26 mouse cellular contexts compared by ENCODE assay signal in genomic region chr2:164754105-164754504, GRCm38 (mm10). TPM values are rescaled to one million over a fixed set of nuclear protein-coding genes. Genes with fewer than 3 reads are reported as not detected.
DNase-seq lines count a peak whose midpoint lies in the region; ATAC-seq and TF ChIP-seq lines count a peak whose summit lies in the region.
"Had no signal": no experiment of that assay in that cellular context is flagged by ENCODE, and none has a peak within 500 bp of the region (broad histone marks: within the 10 kb centered on the region; RNA-seq: fewer than 3 reads in every experiment).

No protein-coding gene starts in this region.

- TF ChIP-seq CTCF in gastrocnemius, adult 2 months (IDR thresholded peaks at IDR 0.05): no peak
- no peak for TF ChIP-seq CTCF in testis, adult 2 months (IDR thresholded peaks at IDR 0.05; ENCODE audit: control insufficient read depth, insufficient read depth, insufficient replicate concordance, low read depth, low read length)

- no peaks in the 10 kb centered on the region for H3K9me3 ChIP-seq in heart, embryonic 15.5 days (replicated peaks)
- no peaks in the 10 kb centered on the region for H3K9me3 ChIP-seq in midbrain, embryonic 16.5 days (replicated peaks; ENCODE audit: control insufficient read depth, low read length, poor library complexity, severe bottlenecking)
- H3K9me3 ChIP-seq: forebrain, embryonic 10.5 days; G1E; midbrain, embryonic 15.5 days; neural tube, embryonic 15.5 days had no signal

- no peak for TF ChIP-seq POLR2A in testis, adult 2 months (IDR thresholded peaks at IDR 0.05; ENCODE audit: control insufficient read depth, low read depth, low read length)

- no peaks in the 10 kb centered on the region for H3K27me3 ChIP-seq in heart, embryonic 15.5 days
- no peaks in the 10 kb centered on the region for H3K27me3 ChIP-seq in testis, adult 2 months (ENCODE audit: control insufficient read depth, insufficient read depth, low read length)
- no peaks in the 10 kb centered on the region for H3K27me3 ChIP-seq in midbrain, embryonic 16.5 days (ENCODE audit: control insufficient read depth, insufficient read depth, low read depth, low read length)
- H3K27me3 ChIP-seq: midbrain, embryonic 15.5 days; neural tube, embryonic 15.5 days had no signal

- no peak overlapping the region for H3K4me3 ChIP-seq in gastrocnemius, adult 2 months
- no peak overlapping the region for H3K4me3 ChIP-seq in heart, embryonic 15.5 days
- H3K4me3 ChIP-seq in testis, adult 2 months (ENCODE audit: control insufficient read depth, low read depth, low read length): peak overlapping the region; percentile 63
- H3K4me3 ChIP-seq in midbrain, embryonic 16.5 days (ENCODE audit: low read depth, low read length): no peak overlapping the region
- H3K4me3 ChIP-seq: forebrain, embryonic 10.5 days; layer of hippocampus, adult 2 months; midbrain, embryonic 15.5 days; neural tube, embryonic 15.5 days had no signal

- intact Hi-C loops in gastrocnemius, adult 2 months (cut with DNase I): loop anchor here (5.0 kb wide), 1 partner anchor 43 kb away; no protein-coding TSS in a partner anchor

- H3K36me3 ChIP-seq in heart, embryonic 15.5 days: peaks cover 92% of the 10 kb centered on the region
- H3K36me3 ChIP-seq in testis, adult 2 months (ENCODE audit: control insufficient read depth, insufficient read depth, low read length): no peaks in the 10 kb centered on the region; the same call in none of the 2 replicates
- peaks cover 34% of the 10 kb centered on the region for H3K36me3 ChIP-seq in midbrain, embryonic 16.5 days (ENCODE audit: control insufficient read depth, insufficient read depth, low read length)

- no peak overlapping the region for H3K9ac ChIP-seq in heart, embryonic 15.5 days
- no peak overlapping the region for H3K9ac ChIP-seq in midbrain, embryonic 16.5 days (ENCODE audit: low read depth, low read length)
- H3K9ac ChIP-seq: midbrain, embryonic 15.5 days; neural tube, embryonic 15.5 days had no signal

- peaks cover 29% of the 10 kb centered on the region for H3K4me1 ChIP-seq in heart, embryonic 15.5 days (replicated peaks)
- H3K4me1 ChIP-seq in testis, adult 2 months (ENCODE audit: control insufficient read depth, insufficient read depth, low read length): no peaks in the 10 kb centered on the region
- no peaks in the 10 kb centered on the region for H3K4me1 ChIP-seq in midbrain, embryonic 16.5 days (ENCODE audit: control insufficient read depth, insufficient read depth, low read length)
- H3K4me1 ChIP-seq: forebrain, embryonic 10.5 days had no signal

- 75% methylated on average over 11 of the region's 11 CpGs for WGBS in heart, embryonic 15.5 days
- WGBS in midbrain, embryonic 16.5 days: 91% methylated on average over 11 of the region's 11 CpGs

- no peak overlapping the region for H3K4me2 ChIP-seq in heart, embryonic 15.5 days
- H3K4me2 ChIP-seq in midbrain, embryonic 16.5 days (ENCODE audit: low read length): no peak overlapping the region
- H3K4me2 ChIP-seq: midbrain, embryonic 15.5 days; neural tube, embryonic 15.5 days had no signal

- ATAC-seq in heart, embryonic 15.5 days (replicated peaks; ENCODE audit: insufficient number of reproducible peaks, insufficient read depth, low FRiP score, low read depth): no peak
- ATAC-seq in midbrain, embryonic 16.5 days: no peak
- ATAC-seq: activated CD4-positive, CD25-positive, alpha-beta regulatory T cell, adult 4 months; midbrain, embryonic 15.5 days had no signal

- peak overlapping the region; percentile 90 for H3K27ac ChIP-seq in gastrocnemius, adult 2 months
- peak overlapping the region; percentile 87 for H3K27ac ChIP-seq in heart, embryonic 15.5 days
- no peak overlapping the region for H3K27ac ChIP-seq in testis, adult 2 months (ENCODE audit: control insufficient read depth, insufficient read depth, low read depth, low read length)
- no peak overlapping the region for H3K27ac ChIP-seq in midbrain, embryonic 16.5 days (ENCODE audit: low read length)
- H3K27ac ChIP-seq: forebrain, embryonic 10.5 days; layer of hippocampus, adult 2 months; midbrain, embryonic 15.5 days; neural tube, embryonic 15.5 days had no signal

- DNase-seq in gastrocnemius, adult 2 months: peak; percentile 23
- DNase-seq in gastrocnemius, postnatal 4 days (ENCODE audit: low spot score in 2 of 2): no peak
- no peak for DNase-seq in heart, adult 18-20 months
- no peak for DNase-seq in testis, postnatal 10 days (ENCODE audit: low spot score)
- DNase-seq in layer of hippocampus, adult 18-20 months (ENCODE audit: low spot score in 2 of 2): no peak
- DNase-seq: adrenal gland, postnatal 10 days; cerebellum, adult 11 months; cerebellum, postnatal 25 days; kidney, adult 11 months; kidney, postnatal 10 days; left cerebral cortex, postnatal 4 days; lung, postnatal 10 days; spleen, adult 18-20 months; thymus, adult 2 months had no signal

RNA-seq across cellular contexts. Expression of gene Dnttip1, which starts 8.3 kb away (rescaled TPM):
- total RNA-seq in gastrocnemius, adult 2 months (2021): 10 to 100 TPM; 18.5 to 19.4 TPM
- 10 to 100 TPM; 40.8 to 40.9 TPM for total RNA-seq in gastrocnemius, postnatal 4 days (2021)
- polyA plus RNA-seq in heart, embryonic 15.5 days (2015; fragmentation: Nextera tagmentation; extraction: Ambion mirVana): 51.0 and 51.4 TPM in 2 replicates
- total RNA-seq in heart, adult 18-20 months (2021): 10 to 100 TPM; 22.0 to 28.8 TPM
- 32.4 and 43.1 TPM in 2 replicates for polyA plus RNA-seq in testis, adult 2 months (2012; rRNA removed)
- 55.1 and 58.4 TPM in 2 replicates for polyA plus RNA-seq in midbrain, embryonic 16.5 days (2015; fragmentation: Nextera tagmentation; extraction: Ambion mirVana)
- total RNA-seq in layer of hippocampus, adult 18-20 months (2021): 10 to 100 TPM; 33.8 to 36.0 TPM

RNA-seq across cellular contexts. Expression of gene Wfdc3, which starts 8.4 kb away (rescaled TPM):
- total RNA-seq in gastrocnemius, adult 2 months (2021): not detected
- total RNA-seq in gastrocnemius, postnatal 4 days (2021): not detected
- polyA plus RNA-seq in heart, embryonic 15.5 days (2015; fragmentation: Nextera tagmentation; extraction: Ambion mirVana): 0.74 and 0.77 TPM in 2 replicates
- under 1 TPM; 0.25 to 0.62 TPM for total RNA-seq in heart, adult 18-20 months (2021)
- polyA plus RNA-seq in testis, adult 2 months (2012; rRNA removed): 118 and 120 TPM in 2 replicates
- polyA plus RNA-seq in midbrain, embryonic 16.5 days (2015; fragmentation: Nextera tagmentation; extraction: Ambion mirVana): 1.5 and 1.7 TPM in 2 replicates
- total RNA-seq in layer of hippocampus, adult 18-20 months (2021): 1 to 10 TPM; 1.4 to 1.7 TPM
- total RNA-seq: gastrocnemius, adult 8-10 months; megakaryocyte-erythroid progenitor cell, adult 5-6 weeks had no signal
- polyA plus RNA-seq: activated CD4-positive, CD25-positive, alpha-beta regulatory T cell, adult 4 months had no signal

RNA-seq across cellular contexts. Expression of gene Ube2c, which starts 15.6 kb away (rescaled TPM):
- under 1 TPM; 0.20 to 0.33 TPM for total RNA-seq in gastrocnemius, adult 2 months (2021)
- 10 to 100 TPM; 26.8 to 34.0 TPM for total RNA-seq in gastrocnemius, postnatal 4 days (2021)
- 377 and 382 TPM in 2 replicates for polyA plus RNA-seq in heart, embryonic 15.5 days (2015; fragmentation: Nextera tagmentation; extraction: Ambion mirVana)
- total RNA-seq in heart, adult 18-20 months (2021): 1 to 10 TPM in 1 of 2 experiments, under 1 TPM in 1; 0.80 to 2.4 TPM
- polyA plus RNA-seq in testis, adult 2 months (2012; rRNA removed): 57.7 and 60.0 TPM in 2 replicates
- 35.4 and 45.7 TPM in 2 replicates for polyA plus RNA-seq in midbrain, embryonic 16.5 days (2015; fragmentation: Nextera tagmentation; extraction: Ambion mirVana)
- under 1 TPM in 1 of 2 experiments, not detected in 1; 0.38 TPM for total RNA-seq in layer of hippocampus, adult 18-20 months (2021)

RNA-seq across cellular contexts. Expression of gene Tnnc2, which starts 25.7 kb away (rescaled TPM):
- total RNA-seq in gastrocnemius, adult 2 months (2021): over 10,000 TPM; 14,820 to 17,621 TPM
- total RNA-seq in gastrocnemius, postnatal 4 days (2021): over 10,000 TPM; 10,138 to 10,688 TPM
- 4.9 and 5.2 TPM in 2 replicates for polyA plus RNA-seq in heart, embryonic 15.5 days (2015; fragmentation: Nextera tagmentation; extraction: Ambion mirVana)
- 1 to 10 TPM in 1 of 2 experiments, not detected in 1; 1.2 TPM for total RNA-seq in heart, adult 18-20 months (2021)
- 0.89 and 5.6 TPM in 2 replicates for polyA plus RNA-seq in testis, adult 2 months (2012; rRNA removed)
- polyA plus RNA-seq in midbrain, embryonic 16.5 days (2015; fragmentation: Nextera tagmentation; extraction: Ambion mirVana): 0.43 TPM in 1 of 2 replicates, not detected in the other
- total RNA-seq in layer of hippocampus, adult 18-20 months (2021): not detected
- total RNA-seq: G1E; layer of hippocampus, adult 2 months; left cerebral cortex, postnatal 4 days; megakaryocyte-erythroid progenitor cell, adult 5-6 weeks had no signal
- polyA plus RNA-seq: activated CD4-positive, CD25-positive, alpha-beta regulatory T cell, adult 4 months; forebrain, embryonic 10.5 days; G1E; liver, adult 2 months; midbrain, embryonic 15.5 days had no signal

RNA-seq across cellular contexts. Expression of gene Snx21, which starts 31.5 kb away (rescaled TPM):
- 10 to 100 TPM; 20.6 to 25.6 TPM for total RNA-seq in gastrocnemius, adult 2 months (2021)
- 10 to 100 TPM; 23.4 to 24.6 TPM for total RNA-seq in gastrocnemius, postnatal 4 days (2021)
- polyA plus RNA-seq in heart, embryonic 15.5 days (2015; fragmentation: Nextera tagmentation; extraction: Ambion mirVana): 42.5 and 43.4 TPM in 2 replicates
- total RNA-seq in heart, adult 18-20 months (2021): 10 to 100 TPM; 23.9 to 25.6 TPM
- 9.7 and 11.9 TPM in 2 replicates for polyA plus RNA-seq in testis, adult 2 months (2012; rRNA removed)
- 35.3 and 41.4 TPM in 2 replicates for polyA plus RNA-seq in midbrain, embryonic 16.5 days (2015; fragmentation: Nextera tagmentation; extraction: Ambion mirVana)
- total RNA-seq in layer of hippocampus, adult 18-20 months (2021): 10 to 100 TPM; 39.7 to 41.8 TPM

Comparison
In these comparisons a context has a peak if more than half of its experiments do, and no peak if none do; other contexts are left out.
1. RNA of gene Ube2c, which starts 15.6 kb away (total RNA-seq): 26.8 to 34.0 TPM in gastrocnemius, postnatal 4 days; 0.80 to 2.4 TPM in heart, adult 18-20 months, 0.38 TPM in layer of hippocampus, adult 18-20 months and 0.20 to 0.33 TPM in gastrocnemius, adult 2 months; every median in the first group is over 4 times any median in the second.
2. H3K27ac ChIP-seq: peak in gastrocnemius, adult 2 months (single experiment) and heart, embryonic 15.5 days (single experiment); none in testis, adult 2 months (single experiment) and midbrain, embryonic 16.5 days (single experiment).